Mouse (Mus musculus) megakaryocyte, adult 5-6 weeks (primary cell): Measurements from ENCODE around the gene Glod4. TPM values are rescaled to one million over a fixed set of nuclear protein-coding genes. Genes with fewer than 3 reads are reported as not detected.

Source experiments
- ATAC-seq: 2 replicates; pipeline ENCODE4 v1.8.0; 2016; ENCODE audit warnings: mild to moderate bottlenecking, inconsistent platforms; ENCODE audit not compliant: poor library complexity, severe bottlenecking
- total RNA-seq, 2 experiments: library from RNA; stranded (forward) in 1 of 2; stranded (reverse) in 1 of 2; fragments of 153-499, 151-499 nt in 1 of 2; fragments of 221-1000, 200-1000 nt in 1 of 2; gene quantifications; 2 replicates each; pipeline versions ENCODE4 v1.2.3 to v1.2.4; 2015 to 2017

The Glod4 gene
- total RNA-seq (2015) (41.2 and 63.4 TPM in 2 replicates), total RNA-seq (2017) (89.6 and 159 TPM in 2 replicates)

DNA sequence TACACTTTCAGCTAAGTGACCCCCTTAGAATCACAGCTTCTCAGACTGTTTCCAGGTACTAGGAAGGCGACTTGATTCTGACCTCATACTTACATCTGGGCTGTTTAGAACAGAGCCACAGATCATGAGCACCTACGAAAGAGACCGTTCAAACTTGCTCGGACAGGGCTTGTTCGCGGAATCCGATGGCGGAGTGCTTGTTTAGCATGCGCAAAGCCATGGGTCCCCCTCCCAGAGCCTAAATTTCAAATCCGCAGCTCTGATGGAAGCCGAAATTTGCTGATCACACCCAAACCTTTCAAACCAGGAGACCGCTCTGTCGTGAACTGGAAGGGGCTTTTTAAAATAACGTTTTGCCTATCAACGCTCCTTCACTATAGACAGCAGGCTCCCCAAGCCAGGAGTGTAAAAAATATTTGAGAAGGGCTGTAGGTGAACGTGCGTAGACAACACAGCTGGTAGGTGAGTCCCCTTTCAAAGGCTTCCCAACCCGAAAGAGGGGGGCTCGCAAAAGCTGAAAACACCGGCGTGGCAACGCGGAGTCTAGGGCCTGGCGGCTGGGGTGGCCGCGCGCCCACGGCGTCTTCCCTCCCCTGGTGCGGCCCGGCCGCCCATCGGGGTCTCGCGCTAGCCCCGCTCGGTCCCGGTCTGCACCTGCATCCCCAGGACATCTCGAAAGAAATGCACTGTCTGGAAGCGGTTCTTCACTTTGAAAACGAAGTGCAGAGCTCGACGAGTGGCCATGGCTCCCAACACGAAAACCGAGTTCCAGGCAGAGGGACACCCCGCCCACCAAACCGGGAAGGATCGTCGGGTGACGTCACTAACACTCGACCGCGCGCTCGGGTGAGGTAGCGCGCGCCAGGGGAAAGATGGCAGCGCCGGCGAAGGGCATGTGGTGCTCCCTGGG is at the start of gene Glod4, which contains the start of gene Mrm3:
Gene Glod4 (minus strand): TSS at position 825 of the 910 bp plus-strand sequence.
Gene Mrm3 (plus strand): TSS at position 815 of the 910 bp plus-strand sequence.
- ATAC-seq, result peak; percentile 100

DNA sequence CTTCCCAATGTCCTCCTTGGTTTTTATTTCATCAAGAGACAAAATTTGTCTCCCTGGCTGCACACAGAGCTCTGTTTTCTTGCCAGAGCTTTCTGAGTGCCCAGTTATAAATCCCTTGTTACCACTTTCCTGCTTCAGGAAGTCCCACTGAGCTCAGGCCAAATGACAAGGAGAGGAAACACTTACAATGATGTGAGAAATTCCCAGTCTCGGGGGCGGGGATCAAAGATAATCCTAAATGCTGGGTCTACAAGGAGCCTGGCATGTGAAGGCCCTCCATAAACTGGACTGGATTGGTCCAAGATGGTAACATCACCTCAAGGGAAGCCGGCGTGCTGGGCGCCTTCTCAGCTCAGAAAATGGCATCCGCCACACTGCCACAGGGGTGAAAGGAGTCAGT is 49.3 kb upstream of the Glod4 start:
- no peak for ATAC-seq

DNA sequence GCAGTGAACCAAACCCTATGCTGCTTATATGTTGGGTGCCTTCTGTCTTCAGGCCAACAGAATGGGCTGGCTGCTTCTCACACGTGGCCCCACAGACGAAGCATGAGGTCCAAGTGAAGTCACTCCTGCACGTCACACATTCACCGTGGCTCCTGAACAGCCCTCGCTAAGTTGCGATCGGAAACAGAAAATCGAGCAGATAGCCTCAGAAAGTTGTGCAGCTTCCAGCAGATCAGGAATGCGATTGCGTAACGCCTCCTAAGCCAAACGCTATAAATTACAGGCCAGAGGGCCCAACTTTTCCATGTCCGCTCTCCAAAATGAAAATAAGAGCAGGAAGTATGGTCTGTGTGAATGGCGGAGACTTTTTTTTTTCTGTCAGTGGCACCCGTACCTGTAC is 48.9 kb upstream of the Glod4 start:
- no peak for ATAC-seq

DNA sequence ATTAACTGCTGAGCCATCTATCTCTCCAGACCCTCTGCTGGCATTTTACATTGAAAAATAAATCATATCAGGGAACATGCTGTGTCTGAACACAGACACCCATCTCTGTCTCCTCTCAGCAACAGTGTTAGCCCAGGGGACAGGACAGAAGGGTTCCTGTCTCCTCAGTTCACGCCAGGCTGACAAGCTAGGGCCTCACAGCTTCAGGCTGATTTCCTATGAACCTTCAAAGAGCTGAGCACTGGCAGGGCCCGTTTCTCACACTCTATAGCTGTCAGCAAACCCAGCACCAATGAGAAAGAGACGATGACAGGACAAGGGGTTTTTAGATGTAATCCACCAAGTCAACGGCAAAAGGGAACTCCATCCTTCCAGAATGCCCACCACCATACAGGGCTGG is 48.4 kb upstream of the Glod4 start:
- no peak for ATAC-seq

DNA sequence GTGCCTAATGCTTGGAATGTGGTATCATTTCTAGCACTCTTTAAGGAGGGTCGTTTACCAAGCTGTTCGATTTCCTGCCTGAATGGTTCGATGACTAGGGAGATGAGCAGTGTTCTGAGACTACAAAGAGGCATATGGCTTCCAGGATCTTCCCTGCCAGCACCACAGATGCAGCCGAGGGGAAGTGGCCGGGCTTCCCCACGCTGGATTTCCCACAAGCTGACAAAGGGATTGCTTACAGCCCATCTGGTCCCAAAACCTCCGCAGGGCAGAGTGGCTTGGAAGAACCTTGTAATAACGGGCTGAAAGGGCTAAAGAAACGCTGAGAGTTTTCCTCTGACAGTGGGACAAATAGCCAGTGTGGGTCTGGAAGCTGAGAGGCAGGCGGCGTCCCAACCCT is 46.8 kb upstream of the Glod4 start:
- ATAC-seq, result no peak

DNA sequence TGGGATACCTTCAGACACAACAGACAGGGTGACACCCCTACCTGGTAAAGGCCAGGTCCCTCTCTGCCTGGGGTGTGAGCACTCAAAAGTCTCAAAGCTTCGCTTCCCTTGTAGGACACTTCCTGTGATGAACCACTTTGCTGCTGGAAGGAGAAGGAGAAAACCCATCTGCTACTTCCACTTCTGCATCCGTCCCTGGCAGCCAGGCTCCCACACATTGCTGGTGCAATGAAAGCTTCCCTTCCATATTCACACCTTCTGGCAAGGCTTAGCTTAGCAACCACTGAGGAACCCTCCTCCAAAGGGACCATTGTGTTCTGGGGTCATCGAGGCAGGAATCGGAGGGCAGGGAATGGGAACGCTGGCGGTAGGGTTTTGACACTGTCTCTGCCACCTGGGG is 45.1 kb upstream of the Glod4 start:
- peak; percentile 79 for ATAC-seq

DNA sequence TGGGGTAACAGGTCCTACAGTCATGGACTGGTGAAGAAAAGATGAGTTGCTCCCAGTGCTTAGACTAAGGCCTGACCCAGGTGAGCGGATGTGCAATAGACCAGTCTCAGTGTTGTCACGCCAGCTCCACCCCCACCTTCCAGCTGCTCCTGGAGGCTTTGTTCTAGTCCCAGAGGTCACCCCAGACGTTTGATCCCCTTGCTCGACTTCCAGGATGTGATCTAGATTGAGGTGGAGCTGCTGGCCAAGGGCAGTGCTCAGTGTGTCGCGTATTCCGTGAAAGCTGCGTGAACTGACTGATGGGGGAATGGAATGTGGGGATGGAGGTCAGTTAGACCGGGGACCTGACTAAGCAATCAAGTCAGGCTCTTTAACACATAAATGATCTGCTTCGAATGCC is 43.8 kb upstream of the Glod4 start:
- no peak for ATAC-seq

DNA sequence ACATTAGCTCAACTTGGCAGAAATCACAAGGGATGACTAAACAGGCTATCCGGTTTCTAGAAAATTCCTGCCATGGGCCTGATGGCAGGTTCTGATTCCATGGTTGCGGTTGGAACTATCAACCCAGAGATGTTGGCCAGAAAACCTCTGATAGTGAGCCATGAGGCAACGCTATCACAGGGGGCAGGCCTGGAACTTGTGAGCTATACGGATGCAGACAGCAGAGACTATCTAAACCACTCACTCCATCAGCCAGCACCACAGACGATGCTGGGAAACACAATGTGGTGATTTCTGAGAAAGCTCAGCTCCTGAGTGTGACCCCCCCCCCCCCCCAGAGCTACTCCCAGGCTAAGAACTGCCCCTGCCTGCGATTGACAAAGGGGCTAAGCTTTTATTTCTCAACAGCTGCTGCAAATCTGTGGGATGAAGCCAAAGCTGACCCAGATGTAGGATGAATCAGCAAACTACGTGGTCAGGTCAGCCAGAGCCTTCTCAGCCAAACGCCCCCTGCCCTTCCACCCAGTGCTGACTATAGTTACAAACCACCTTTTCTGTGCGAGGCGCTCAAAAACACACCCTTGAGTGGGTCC is 43.1 kb upstream of the Glod4 start:
- no peak for ATAC-seq

DNA sequence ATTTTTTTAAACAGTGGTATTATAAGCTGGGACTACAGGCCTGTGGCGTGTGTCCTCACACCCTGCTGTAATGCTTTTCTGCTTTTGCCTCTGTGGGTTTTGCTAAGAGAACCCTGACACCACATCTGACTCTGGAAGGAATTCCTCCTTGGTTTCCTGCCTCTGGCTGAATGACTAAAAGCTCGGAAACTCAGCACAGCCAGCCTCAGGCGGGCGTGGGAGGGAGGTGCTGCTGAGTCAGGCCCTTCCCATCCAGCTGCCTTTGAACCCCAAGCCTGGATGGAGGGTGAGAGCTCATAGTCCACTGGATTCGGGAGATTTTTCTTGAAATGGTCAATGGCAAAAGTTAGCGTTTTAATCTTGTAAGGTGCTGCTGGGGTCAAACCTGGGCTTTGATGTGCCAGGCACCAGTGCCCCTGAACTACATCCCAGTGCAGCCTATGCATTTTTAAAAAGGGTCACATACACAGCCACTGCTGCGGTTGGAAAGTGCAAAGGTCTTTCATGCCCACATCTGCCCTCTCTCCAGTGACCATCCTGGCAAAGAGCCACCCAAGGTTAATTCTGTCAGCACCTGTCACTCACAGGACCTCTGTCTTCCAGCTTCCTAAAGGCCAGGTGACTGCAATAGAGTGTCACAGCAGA is 42.0 kb upstream of the Glod4 start:
- no peak for ATAC-seq

DNA sequence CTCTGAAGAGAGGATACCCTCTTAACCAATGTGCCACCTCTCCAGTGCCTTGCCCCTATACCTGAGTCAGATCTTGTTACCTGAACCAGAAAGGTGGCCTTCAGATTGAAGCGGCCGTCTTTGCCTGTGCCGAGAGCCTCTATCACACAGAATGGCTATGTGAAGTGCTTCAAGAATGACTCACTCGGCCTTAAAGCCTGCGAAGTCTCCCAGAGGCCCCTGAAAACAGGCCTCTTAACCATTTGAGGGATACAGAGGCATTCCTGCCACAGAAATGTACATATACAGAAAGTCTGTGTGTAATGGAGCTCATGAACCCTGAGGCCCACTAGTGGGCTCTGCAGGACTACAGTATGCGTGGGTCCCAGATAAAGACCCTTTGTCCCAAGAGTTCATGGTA is 40.3 kb upstream of the Glod4 start:
- ATAC-seq, result no peak

DNA sequence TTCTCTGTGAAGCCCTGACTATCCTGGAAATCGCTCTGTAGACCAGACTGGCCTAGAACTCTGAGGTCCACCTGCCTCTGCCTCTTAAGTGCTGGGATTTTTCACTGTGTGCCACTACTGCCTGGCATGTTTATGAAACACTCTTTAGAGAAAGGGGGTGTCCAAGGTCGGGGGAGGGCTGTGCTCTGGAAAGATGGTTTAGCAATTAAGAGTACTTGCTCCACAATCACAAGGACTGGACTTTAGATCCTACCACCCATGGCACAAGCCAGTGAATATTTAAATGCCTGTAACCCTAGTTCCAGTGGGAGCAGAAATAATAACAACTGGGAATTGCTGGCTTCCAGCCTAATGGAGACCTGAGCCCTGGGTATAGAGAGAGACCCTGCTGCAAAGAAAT is 36.4 kb upstream of the Glod4 start:
- ATAC-seq, result no peak

DNA sequence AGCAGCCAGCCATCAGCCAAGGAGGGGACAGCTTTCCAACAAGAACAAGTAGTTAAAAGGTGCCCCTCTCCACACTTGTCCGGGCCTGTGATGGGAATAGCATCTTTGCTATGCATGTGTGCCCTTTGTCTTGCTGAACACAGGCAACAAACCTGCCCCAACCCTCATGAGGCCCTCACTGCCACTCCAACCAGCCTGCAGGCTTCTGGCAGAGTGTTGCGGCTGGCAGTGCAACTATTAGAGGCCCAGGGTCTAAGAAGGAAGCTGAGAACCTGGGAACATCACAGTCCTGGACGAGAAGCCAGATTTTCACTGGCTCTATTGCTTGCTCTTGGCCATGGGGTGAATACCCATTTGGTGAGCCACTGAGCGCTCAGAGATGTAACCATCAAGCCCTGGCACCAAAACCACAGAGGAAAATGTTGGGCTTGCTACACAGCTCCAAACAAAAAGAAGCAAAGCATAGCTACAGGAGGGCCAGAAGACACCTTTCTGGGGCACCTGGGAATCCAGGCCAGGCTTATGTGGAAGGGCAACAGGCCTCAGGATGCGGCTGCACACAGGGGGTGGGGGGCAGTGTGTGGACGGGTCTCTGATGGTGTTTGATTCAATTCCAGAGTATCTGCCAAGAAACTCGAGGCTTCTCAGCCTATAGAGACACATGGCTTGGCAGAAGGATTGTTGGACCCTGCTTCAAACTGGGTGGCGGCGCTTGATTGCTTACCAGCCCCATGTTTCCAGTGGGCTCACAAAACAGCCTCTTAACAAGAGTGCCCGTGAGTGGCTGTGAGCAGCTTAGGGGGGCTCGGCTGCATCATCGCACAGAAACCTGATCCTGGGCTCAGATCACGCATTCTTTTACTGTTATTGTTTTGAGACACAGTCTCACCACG is 35.7 kb upstream of the Glod4 start:
- no peak for ATAC-seq

DNA sequence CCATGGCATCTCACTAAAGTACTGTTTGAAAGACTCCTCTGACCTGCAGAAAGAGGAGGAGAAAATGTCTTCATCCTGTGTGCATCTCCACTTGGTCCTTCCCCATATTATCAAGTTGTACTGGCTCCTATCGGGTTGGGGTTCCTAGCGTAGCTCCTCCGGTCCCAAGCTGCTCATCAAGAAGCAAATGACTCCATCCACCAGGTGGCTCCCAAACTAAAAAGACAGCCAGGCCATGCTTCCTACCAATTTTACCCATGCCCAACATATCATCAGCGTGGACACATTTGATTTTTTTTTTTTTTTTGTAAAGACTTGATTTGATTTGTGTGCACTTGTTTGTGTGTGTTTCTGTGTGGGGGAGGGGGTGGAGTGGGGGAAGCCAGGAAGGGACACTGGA is 28.9 kb upstream of the Glod4 start:
- ATAC-seq, result no peak

DNA sequence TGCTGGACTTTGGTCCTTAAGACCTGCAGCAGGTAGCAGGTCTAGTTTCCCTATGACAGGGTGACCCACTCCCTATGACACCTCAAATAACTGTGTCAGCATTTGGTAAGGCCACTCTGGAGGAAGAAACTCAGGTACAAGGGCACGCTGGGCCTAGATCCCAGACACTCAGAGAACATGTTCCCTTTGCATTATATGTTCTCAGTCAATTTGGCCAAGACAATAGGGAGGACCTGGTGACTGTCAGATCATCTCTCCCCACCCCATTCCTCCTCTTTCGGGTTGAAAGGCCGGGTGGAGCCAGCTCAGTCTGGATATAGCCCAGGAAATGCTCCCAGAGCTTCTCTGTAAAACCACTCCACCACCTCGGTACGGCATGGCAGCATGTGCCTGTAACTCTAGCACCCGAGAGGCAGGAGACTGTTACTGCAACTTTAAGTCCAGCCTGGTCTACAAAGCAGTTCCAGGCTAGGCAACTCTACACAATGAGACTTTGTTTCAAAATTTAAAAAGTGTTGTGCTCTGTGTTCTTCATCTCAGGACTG is 25.1 kb upstream of the Glod4 start:
- no peak for ATAC-seq

DNA sequence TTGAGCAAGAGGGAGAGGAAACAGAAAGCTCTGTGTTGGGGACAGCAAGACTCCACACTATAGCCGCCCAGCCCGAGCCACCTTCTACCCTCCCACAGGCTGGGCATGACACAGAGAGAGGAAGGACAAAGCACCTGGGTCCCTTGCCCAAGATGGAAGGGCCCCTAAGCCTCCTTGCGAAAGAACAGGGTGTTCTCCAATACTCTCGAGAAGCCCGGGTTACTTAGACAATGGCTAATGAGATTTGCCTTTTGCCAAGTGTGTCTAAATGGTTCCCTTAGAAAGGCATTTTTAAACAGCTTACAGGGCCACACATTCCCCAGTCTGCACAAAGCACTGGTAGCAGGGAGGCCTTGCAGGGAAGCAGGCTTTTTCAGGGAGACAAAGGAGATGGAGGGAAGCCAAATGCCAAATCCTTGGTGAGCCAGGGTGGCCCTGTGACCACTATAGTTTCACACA is 24.5 kb upstream of the Glod4 start:
- peak; percentile 90 for ATAC-seq

DNA sequence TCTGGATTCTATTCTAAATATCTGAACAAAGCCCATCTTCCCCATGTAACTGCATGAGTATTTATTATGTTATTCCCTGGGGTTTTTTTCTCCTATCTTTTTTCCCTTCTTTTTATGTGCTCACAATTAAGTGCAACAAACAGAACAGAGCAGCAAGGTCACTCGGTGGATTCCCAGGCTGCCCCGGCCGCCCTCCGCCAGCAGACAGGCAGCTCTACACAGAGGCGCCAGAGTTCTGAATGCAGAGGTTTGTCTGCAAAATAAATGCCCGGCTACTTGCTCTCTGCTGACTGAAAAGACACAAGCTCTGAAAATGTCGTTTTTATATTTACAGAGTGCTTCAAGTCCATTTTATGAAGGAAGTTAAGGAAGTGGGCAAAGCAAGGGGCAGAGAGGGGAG is 24.0 kb upstream of the Glod4 start:
- ATAC-seq, result no peak

DNA sequence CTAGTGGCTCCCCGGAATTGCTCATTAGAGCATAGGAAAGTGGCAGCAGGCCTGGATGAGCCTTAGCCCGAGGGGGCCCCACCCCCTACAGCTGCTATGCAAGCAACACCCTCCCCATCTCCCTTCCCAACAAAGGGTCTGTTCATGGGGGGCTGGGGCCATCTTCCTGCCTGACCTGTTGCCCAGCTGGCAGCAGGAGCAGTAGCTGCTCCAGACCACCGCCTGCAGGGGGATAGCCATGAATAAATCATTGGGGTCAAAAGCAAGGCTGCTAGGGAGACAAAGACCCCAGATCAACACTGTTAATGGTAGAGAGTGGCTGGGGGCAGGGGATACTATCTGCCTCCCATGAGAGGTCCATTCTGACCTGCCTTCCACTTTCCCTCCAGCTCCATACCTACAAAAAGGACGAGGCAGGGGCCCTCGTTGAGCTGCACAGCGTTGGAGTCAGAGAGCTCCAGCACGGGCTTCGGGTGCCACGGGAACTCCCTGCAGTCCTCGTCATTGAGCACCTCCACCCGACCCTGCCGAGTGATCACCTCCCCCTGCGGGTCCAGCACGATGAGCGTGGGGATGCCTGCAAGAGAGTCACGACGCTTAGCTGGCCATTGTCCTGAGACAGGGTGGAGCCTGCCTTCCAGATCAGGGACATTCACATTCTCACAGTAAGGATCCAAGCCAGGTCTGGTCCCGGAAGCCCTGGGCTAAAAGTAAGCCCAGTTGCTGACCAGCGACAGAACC is 19.3 kb upstream of the Glod4 start:
- no peak for ATAC-seq

DNA sequence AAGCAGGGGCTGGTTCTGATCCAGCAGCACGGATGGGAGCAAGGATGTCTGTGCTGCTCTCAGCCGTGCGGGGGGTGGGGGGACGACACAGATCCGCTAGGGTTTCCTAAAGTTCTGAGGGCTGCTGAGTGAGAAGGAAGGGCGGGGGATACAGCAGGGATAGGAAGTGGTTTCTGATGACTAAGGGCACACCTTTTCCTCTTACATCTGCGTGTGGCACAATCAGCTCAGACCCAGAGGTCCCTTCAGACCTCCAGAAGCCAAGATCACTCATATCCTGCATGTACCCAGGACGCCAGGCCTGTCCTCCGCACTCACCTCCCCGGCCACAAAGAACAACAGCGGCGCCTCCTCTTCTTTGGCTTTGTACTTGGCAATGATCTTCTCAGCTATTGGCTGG is 17.7 kb upstream of the Glod4 start:
- ATAC-seq, result peak; percentile 98

DNA sequence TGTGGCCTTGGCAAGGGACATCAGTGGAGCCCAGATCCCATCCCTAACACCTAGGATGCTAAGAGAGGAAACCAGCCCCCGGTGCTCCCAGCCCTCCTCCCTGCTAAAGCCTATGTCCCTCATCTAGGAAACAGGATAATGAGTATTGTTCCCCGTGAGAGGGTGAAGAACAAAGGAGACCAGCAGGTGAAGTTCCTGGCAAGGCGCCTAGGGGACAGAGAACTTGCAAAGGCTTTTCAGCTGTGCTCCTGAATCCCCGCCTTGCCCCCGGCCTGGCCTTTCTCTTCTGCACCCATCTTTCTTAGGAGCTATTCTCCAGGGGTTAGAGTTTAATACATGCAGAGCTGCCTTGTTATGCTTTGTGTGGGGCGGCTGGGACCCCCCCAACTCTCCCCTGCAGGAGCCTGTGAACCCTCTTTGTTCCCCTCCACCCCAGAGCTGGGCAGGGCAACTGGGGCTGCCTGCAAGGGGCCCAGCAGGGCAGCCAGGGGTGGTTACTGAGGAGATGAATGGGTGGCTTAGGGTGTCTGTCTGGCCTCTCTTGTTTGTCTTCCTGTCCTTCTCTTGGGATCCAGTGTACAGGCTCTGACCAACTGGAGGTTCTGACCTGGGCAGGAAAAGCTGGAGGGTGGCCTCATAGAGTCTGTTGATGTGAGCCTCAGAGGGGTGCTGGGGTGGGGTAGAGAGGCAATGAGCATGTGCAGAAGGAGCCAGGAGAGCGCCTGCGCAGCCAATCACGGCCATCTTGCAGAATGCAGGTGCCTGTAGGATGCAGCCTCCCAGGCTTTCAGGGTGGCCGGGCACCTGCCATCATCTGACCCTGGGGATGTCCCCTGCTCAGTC is 16.9 kb upstream of the Glod4 start:
- ATAC-seq, result no peak
